Mouse (Mus musculus) myocyte (in vitro differentiated cells): ENCODE data around the gene Gabrp. TPM values are rescaled to one million over a fixed set of nuclear protein-coding genes. Genes with fewer than 3 reads are reported as not detected.

Experiments
- H3K27me3 ChIP-seq: one replicate; pipeline ENCODE4 v1.6.1; 2011; ENCODE audit not compliant: control insufficient read depth, insufficient read depth, insufficient read length
- H3K36me3 ChIP-seq: one replicate; pipeline ENCODE4 v1.6.1; 2011; ENCODE audit not compliant: control insufficient read depth, insufficient read depth
- H3K4me2 ChIP-seq: one replicate; pipeline ENCODE4 v1.6.1; 2011; ENCODE audit warnings: low read depth, control low read depth
- H3K4me3 ChIP-seq: one replicate; pipeline ENCODE4 v1.5.1; 2011; ENCODE audit warnings: mild to moderate bottlenecking, control low read depth, moderate library complexity
- H3K79me2 ChIP-seq: one replicate; pipeline ENCODE4 v1.6.1; 2011; ENCODE audit not compliant: control insufficient read depth, insufficient read depth
- H3ac ChIP-seq: one replicate; pipeline ENCODE4 v1.6.1; 2011; ENCODE audit not compliant: control insufficient read depth, insufficient read length
- CEBPB ChIP-seq: IDR thresholded peaks from 2 replicates; pipeline ENCODE4 v1.6.1; 2011; ENCODE audit warnings: mild to moderate bottlenecking, moderate library complexity; ENCODE audit not compliant: poor library complexity, insufficient read depth, severe bottlenecking
- E2F4 ChIP-seq: IDR thresholded peaks from one replicate; pipeline ENCODE4 v1.6.1; 2011; ENCODE audit warnings: mild to moderate bottlenecking, control low read depth, moderate library complexity; ENCODE audit not compliant: insufficient read depth
- MAX ChIP-seq: IDR thresholded peaks from one replicate; pipeline ENCODE4 v1.6.1; 2011; ENCODE audit warnings: low read depth, mild to moderate bottlenecking, control low read depth
- MYOD1 ChIP-seq, 3 experiments: IDR thresholded peaks; one replicate each; pipeline ENCODE4 v1.6.1; 2011; ENCODE audit warnings: control low read depth in 2 of 3, low read depth in 2 of 3, mild to moderate bottlenecking in 2 of 3, moderate library complexity in 1 of 3; ENCODE audit not compliant: insufficient read length in 2 of 3, control insufficient read depth in 1 of 3
- MYOG ChIP-seq, 3 experiments: IDR thresholded peaks; one replicate each; pipeline ENCODE4 v1.6.1; 2011; ENCODE audit warnings: control low read depth in 2 of 3, low read depth in 2 of 3, mild to moderate bottlenecking in 2 of 3; ENCODE audit not compliant: insufficient read length in 2 of 3, control insufficient read depth in 1 of 3, insufficient read depth in 1 of 3
- POLR2A ChIP-seq: IDR thresholded peaks from one replicate; pipeline ENCODE4 v1.6.1; 2011; ENCODE audit warnings: low read depth, mild to moderate bottlenecking, control low read depth, moderate library complexity; ENCODE audit not compliant: insufficient read length
- POLR2AphosphoS2 ChIP-seq: IDR thresholded peaks from one replicate; pipeline ENCODE4 v1.6.1; 2011; ENCODE audit warnings: low read depth, control low read depth; ENCODE audit not compliant: insufficient read length
- REST ChIP-seq: IDR thresholded peaks from one replicate; pipeline ENCODE4 v1.6.1; 2011; ENCODE audit warnings: mild to moderate bottlenecking, control low read depth, moderate library complexity; ENCODE audit not compliant: insufficient read depth, insufficient read length
- SRF ChIP-seq: IDR thresholded peaks from one replicate; pipeline ENCODE4 v1.6.1; 2011; ENCODE audit warnings: low read depth; ENCODE audit not compliant: control insufficient read depth, insufficient read length
- TCF12 ChIP-seq: IDR thresholded peaks from one replicate; pipeline ENCODE4 v1.6.1; 2011; ENCODE audit warnings: mild to moderate bottlenecking, control low read depth; ENCODE audit not compliant: poor library complexity, insufficient read depth, severe bottlenecking
- TCF3 ChIP-seq: IDR thresholded peaks from one replicate; pipeline ENCODE4 v1.6.1; 2011; ENCODE audit warnings: low read depth, control low read depth; ENCODE audit not compliant: insufficient read length
- USF1 ChIP-seq: IDR thresholded peaks from one replicate; pipeline ENCODE4 v1.6.1; 2011; ENCODE audit warnings: low read depth, mild to moderate bottlenecking, control low read depth, moderate library complexity
- polyA plus RNA-seq: library from polyadenylated mRNA; unstranded; fragments of >200 nt; fragmentation: generic; extraction: Trizol; gene quantifications from one replicate; pipeline ENCODE4 v1.2.1, GENCODE M21; 2012; ENCODE audit warnings: missing spikeins

Gene Gabrp
- not detected for polyA plus RNA-seq

GRCm38 (mm10) chr11:33578859-33579258 is at the start of gene Gabrp:
Gene Gabrp (minus strand): TSS chr11:33578959.
- no peak within 1 kb of the TSS for H3K4me2 ChIP-seq
- no peaks in the 10 kb centered on the region for H3K36me3 ChIP-seq
- no peak within 1 kb of the TSS for H3ac ChIP-seq
- TF ChIP-seq MYOD1 (IDR thresholded peaks at IDR 0.05; ENCODE audit: control insufficient read depth in 1 of 3, insufficient read length in 2 of 3, low read depth in 2 of 3) = no peak
- TF ChIP-seq SRF = no peak
- no peak for TF ChIP-seq TCF12
- no peak for TF ChIP-seq USF1
- no peak for TF ChIP-seq POLR2AphosphoS2
- no peak for TF ChIP-seq MYOG (IDR thresholded peaks at IDR 0.05; ENCODE audit: control insufficient read depth in 1 of 3, insufficient read depth in 1 of 3, insufficient read length in 2 of 3, low read depth in 2 of 3)
- no peak for TF ChIP-seq E2F4
- TF ChIP-seq MAX = no peak
- no peak for TF ChIP-seq REST
- no peak for TF ChIP-seq POLR2A
- TF ChIP-seq CEBPB = no peak
- TF ChIP-seq TCF3 = no peak
- no peaks in the 10 kb centered on the region for H3K79me2 ChIP-seq
- H3K27me3 ChIP-seq = no peaks in the 10 kb centered on the region
- H3K4me3 ChIP-seq = no peak within 1 kb of the TSS

DNA sequence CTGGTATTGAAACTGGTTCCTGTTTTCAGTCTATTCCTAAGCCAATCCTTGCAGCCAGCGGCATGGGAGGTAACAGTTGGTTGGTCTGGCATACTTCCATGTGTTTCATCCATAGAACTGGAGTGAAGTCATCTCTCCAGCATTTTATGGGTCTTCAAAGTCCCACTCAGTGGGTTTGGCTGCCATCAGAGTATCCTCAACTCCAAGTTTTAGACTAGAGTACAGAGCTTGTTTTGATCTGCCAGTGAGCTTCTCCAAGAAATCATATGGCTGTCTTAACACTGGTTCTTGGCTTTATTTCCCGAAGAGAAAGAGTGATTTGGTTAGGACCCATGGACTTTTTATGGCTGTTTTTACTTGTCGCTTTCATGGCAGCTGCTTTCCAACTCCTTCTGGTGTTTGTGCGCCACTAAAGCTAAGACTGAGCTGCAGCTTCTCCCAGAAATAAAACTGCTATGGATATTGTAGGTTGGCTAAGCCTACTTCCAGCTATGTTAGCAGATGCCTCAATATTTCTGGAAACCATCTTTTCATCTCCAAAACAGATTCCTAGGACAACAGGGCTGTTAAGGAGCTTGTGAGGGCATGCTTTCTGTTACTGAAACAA is 48.5 kb upstream of the Gabrp start:
- Histone ChIP-seq H3K4me3 (no peak overlapping the region), H3K36me3 (no peaks in the 10 kb centered on the region), H3K27me3 (no peaks in the 10 kb centered on the region), H3K4me2 (no peak overlapping the region), H3K79me2 (no peaks in the 10 kb centered on the region), H3ac (no peak overlapping the region)
- TF ChIP-seq E2F4 = no peak
- TF ChIP-seq MAX = no peak
- TF ChIP-seq MYOD1 (IDR thresholded peaks at IDR 0.05; ENCODE audit: control insufficient read depth in 1 of 3, insufficient read length in 2 of 3, low read depth in 2 of 3) = no peak
- no peak for TF ChIP-seq TCF3
- TF ChIP-seq SRF = no peak
- TF ChIP-seq MYOG (IDR thresholded peaks at IDR 0.05; ENCODE audit: control insufficient read depth in 1 of 3, insufficient read depth in 1 of 3, insufficient read length in 2 of 3, low read depth in 2 of 3) = no peak
- no peak for TF ChIP-seq POLR2A
- no peak for TF ChIP-seq TCF12
- TF ChIP-seq CEBPB = no peak
- TF ChIP-seq USF1 = no peak
- TF ChIP-seq REST = no peak
- no peak for TF ChIP-seq POLR2AphosphoS2

- peaks cover 6% of the 10 kb centered on the region for H3K27me3 ChIP-seq
- H3ac ChIP-seq = no peak overlapping the region
- TF ChIP-seq POLR2A = no peak
- no peak for TF ChIP-seq MYOD1 (IDR thresholded peaks at IDR 0.05; ENCODE audit: control insufficient read depth in 1 of 3, insufficient read length in 2 of 3, low read depth in 2 of 3)
- no peak for TF ChIP-seq USF1
- no peak for TF ChIP-seq MAX
- TF ChIP-seq SRF = no peak
- no peak for TF ChIP-seq MYOG (IDR thresholded peaks at IDR 0.05; ENCODE audit: control insufficient read depth in 1 of 3, insufficient read depth in 1 of 3, insufficient read length in 2 of 3, low read depth in 2 of 3)
- no peak for TF ChIP-seq REST
- TF ChIP-seq CEBPB = no peak
- TF ChIP-seq POLR2AphosphoS2 = no peak
- TF ChIP-seq E2F4 = no peak
- H3K36me3 ChIP-seq = no peaks in the 10 kb centered on the region
- H3K79me2 ChIP-seq = no peaks in the 10 kb centered on the region
- H3K4me3 ChIP-seq = no peak overlapping the region
- H3K4me2 ChIP-seq = no peak overlapping the region
Measured at GRCm38 (mm10) chr11:33614218-33614617, 35.5 kb upstream of the Gabrp start.

- no peak overlapping the region for H3K4me2 ChIP-seq
- peaks cover 5% of the 10 kb centered on the region for H3K27me3 ChIP-seq
- H3K36me3 ChIP-seq = no peaks in the 10 kb centered on the region
- H3ac ChIP-seq = no peak overlapping the region
- TF ChIP-seq CEBPB = no peak
- no peak for TF ChIP-seq MAX
- TF ChIP-seq MYOD1 (IDR thresholded peaks at IDR 0.05; ENCODE audit: control insufficient read depth in 1 of 3, insufficient read length in 2 of 3, low read depth in 2 of 3) = peak in 1 of 3 experiments; percentile 41
- no peak overlapping the region for H3K4me3 ChIP-seq
- H3K79me2 ChIP-seq = no peaks in the 10 kb centered on the region
Measured at GRCm38 (mm10) chr11:33607784-33608183, 29.0 kb upstream of the Gabrp start.

DNA sequence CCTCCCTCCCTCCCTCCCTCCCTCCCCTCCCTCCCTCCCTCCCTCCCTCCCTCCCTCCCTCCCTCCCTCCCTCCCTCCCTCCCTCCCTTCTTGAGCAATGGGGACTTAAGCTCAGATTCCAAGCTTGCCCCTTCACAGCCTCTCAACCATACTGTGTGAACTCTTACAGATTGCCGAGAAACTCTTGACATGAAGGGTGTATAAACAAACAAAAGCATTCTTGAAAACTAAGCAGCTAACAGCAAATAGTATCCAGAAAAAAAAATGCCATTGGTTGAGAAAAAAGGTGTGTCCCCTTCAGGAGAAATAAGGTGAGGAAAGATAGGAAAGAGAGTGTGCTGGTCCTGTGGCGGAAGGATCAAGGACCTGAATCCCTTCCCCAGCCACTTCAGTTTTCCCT is 24.4 kb upstream of the Gabrp start:
- no peak overlapping the region for H3ac ChIP-seq
- H3K79me2 ChIP-seq = no peaks in the 10 kb centered on the region
- no peaks in the 10 kb centered on the region for H3K27me3 ChIP-seq
- H3K36me3 ChIP-seq = no peaks in the 10 kb centered on the region
- H3K4me2 ChIP-seq = no peak overlapping the region
- no peak overlapping the region for H3K4me3 ChIP-seq
- TF ChIP-seq CEBPB = no peak
- no peak for TF ChIP-seq POLR2AphosphoS2
